Mouse (Mus musculus) C2C12 (cell line): Measurements from ENCODE around the gene Myo9a.

Experiments
- CEBPB ChIP-seq: IDR thresholded peaks from one replicate; pipeline ENCODE4 v1.6.1; 2011; ENCODE audit warnings: low read depth, mild to moderate bottlenecking, control low read depth, moderate library complexity
- CTCF ChIP-seq: IDR thresholded peaks from one replicate; pipeline ENCODE4 v1.5.1; 2011; ENCODE audit not compliant: control insufficient read depth, insufficient read depth, insufficient read length
- FOSL1 ChIP-seq: IDR thresholded peaks from one replicate; pipeline ENCODE4 v1.8.0; 2011; ENCODE audit warnings: mild to moderate bottlenecking, low read length; ENCODE audit not compliant: poor library complexity, insufficient read depth, severe bottlenecking
- MAX ChIP-seq: IDR thresholded peaks from one replicate; pipeline ENCODE4 v1.6.1; 2011; ENCODE audit warnings: mild to moderate bottlenecking, control low read depth
- MYOD1 ChIP-seq: IDR thresholded peaks from one replicate; pipeline ENCODE4 v1.6.1; 2011; ENCODE audit warnings: low read depth; ENCODE audit not compliant: control insufficient read depth, insufficient read length
- MYOG ChIP-seq: IDR thresholded peaks from one replicate; pipeline ENCODE4 v1.6.1; 2011; ENCODE audit not compliant: control insufficient read depth, insufficient read length; ENCODE audit errors: extremely low read depth
- USF1 ChIP-seq: IDR thresholded peaks from one replicate; pipeline ENCODE4 v1.6.1; 2011; ENCODE audit warnings: low read depth, mild to moderate bottlenecking, control low read depth, moderate library complexity

GRCm38 (mm10) chr9:59949511-59949910 is 198.8 kb downstream of the Myo9a start:
- TF ChIP-seq CTCF, result no peak
- TF ChIP-seq USF1, result no peak
- no peak for TF ChIP-seq CEBPB
- no peak for TF ChIP-seq MAX
- TF ChIP-seq MYOD1, result no peak
- no peak for TF ChIP-seq FOSL1
- TF ChIP-seq MYOG, result no peak
